Comparison of ENCODE assay signal across 7 mouse cellular contexts in genomic region chr6:136913384-136914126, GRCm38 (mm10). TPM values are rescaled to one million over a fixed set of nuclear protein-coding genes. Genes with fewer than 3 reads are reported as not detected.
DNase-seq lines count a peak whose midpoint lies in the region; ATAC-seq and TF ChIP-seq lines count a peak whose summit lies in the region.

No protein-coding gene starts in this region.

- no peak for TF ChIP-seq EP300 in liver, embryonic 14.5 days (IDR thresholded peaks at IDR 0.05; ENCODE audit: low read depth)

- peak overlapping the region; percentile 77 for H3K27ac ChIP-seq in embryonic facial prominence, embryonic 12.5 days
- H3K27ac ChIP-seq in hindbrain, embryonic 16.5 days (ENCODE audit: low read depth, low read length) = no peak overlapping the region
- no peak overlapping the region for H3K27ac ChIP-seq in liver, embryonic 14.5 days
- no peak overlapping the region for H3K27ac ChIP-seq in neural tube, embryonic 15.5 days (replicated peaks)

- no peaks in the 10 kb centered on the region for H3K9me3 ChIP-seq in embryonic facial prominence, embryonic 12.5 days
- no peaks in the 10 kb centered on the region; the same call in 1 of the 2 replicates for H3K9me3 ChIP-seq in hindbrain, embryonic 16.5 days (ENCODE audit: control insufficient read depth, low read length)
- no peaks in the 10 kb centered on the region for H3K9me3 ChIP-seq in liver, embryonic 14.5 days (ENCODE audit: control insufficient read depth, low read length)
- H3K9me3 ChIP-seq in neural tube, embryonic 15.5 days (replicated peaks) = no peaks in the 10 kb centered on the region

- 0 out of 2 replicates have a peak overlapping the region, but pooled peaks have one; percentile 6 for H3K4me3 ChIP-seq in embryonic facial prominence, embryonic 12.5 days
- H3K4me3 ChIP-seq in hindbrain, embryonic 16.5 days (ENCODE audit: low read length) = peak overlapping the region; percentile 32
- H3K4me3 ChIP-seq in liver, embryonic 14.5 days (ENCODE audit: insufficient read depth in 1 of 2, low read depth in 2 of 2, low read length in 2 of 2) = no peak overlapping the region
- peak overlapping the region; percentile 25 for H3K4me3 ChIP-seq in neural tube, embryonic 15.5 days (replicated peaks)

- no peaks in the 10 kb centered on the region for H3K27me3 ChIP-seq in embryonic facial prominence, embryonic 12.5 days
- H3K27me3 ChIP-seq in hindbrain, embryonic 16.5 days (replicated peaks; ENCODE audit: control insufficient read depth, insufficient read depth, low read length) = no peaks in the 10 kb centered on the region
- no peaks in the 10 kb centered on the region for H3K27me3 ChIP-seq in liver, embryonic 14.5 days (ENCODE audit: control insufficient read depth, insufficient read depth, low read length)
- no peaks in the 10 kb centered on the region for H3K27me3 ChIP-seq in neural tube, embryonic 15.5 days (replicated peaks)

- peak; percentile 55 for DNase-seq in forelimb bud, embryonic 11.5 days (ENCODE audit: low read depth, low spot score)
- DNase-seq in liver, embryonic 14.5 days (ENCODE audit: low read depth in 3 of 3, low spot score in 3 of 3) = no peak
- DNase-seq in adipocyte (ENCODE audit: low spot score) = no peak
- DNase-seq in thymus, postnatal 0 days (ENCODE audit: low spot score) = no peak

- 8% methylated on average over 18 of the region's 18 CpGs for WGBS in embryonic facial prominence, embryonic 12.5 days
- 15% methylated on average over 18 of the region's 18 CpGs for WGBS in hindbrain, embryonic 16.5 days
- WGBS in liver, embryonic 14.5 days (ENCODE audit: insufficient replicate concordance) = 30% methylated on average over 18 of the region's 18 CpGs
- WGBS in neural tube, embryonic 15.5 days = 13% methylated on average over 18 of the region's 18 CpGs

- ATAC-seq in embryonic facial prominence, embryonic 12.5 days (ENCODE audit: insufficient number of reproducible peaks, insufficient read depth, low FRiP score, low TSS enrichment) = 0 out of 2 replicates have a peak, but pooled peaks have one; percentile 19
- ATAC-seq in hindbrain, embryonic 16.5 days = peak; percentile 67
- no peak for ATAC-seq in liver, embryonic 14.5 days (ENCODE audit: insufficient read depth)
- ATAC-seq in neural tube, embryonic 15.5 days (ENCODE audit: low FRiP score) = peak; percentile 72

- 0 out of 2 replicates have a peak overlapping the region, but pooled peaks have one; percentile 0 for H3K9ac ChIP-seq in embryonic facial prominence, embryonic 12.5 days
- peak overlapping the region; percentile 36; the same call in 1 of the 2 replicates for H3K9ac ChIP-seq in hindbrain, embryonic 16.5 days (ENCODE audit: low read depth, low read length)
- no peak overlapping the region for H3K9ac ChIP-seq in liver, embryonic 14.5 days (replicated peaks)
- peak overlapping the region; percentile 14; the same call in 1 of the 2 replicates for H3K9ac ChIP-seq in neural tube, embryonic 15.5 days (replicated peaks)

- H3K4me1 ChIP-seq in embryonic facial prominence, embryonic 12.5 days = peaks cover 26% of the 10 kb centered on the region
- H3K4me1 ChIP-seq in hindbrain, embryonic 16.5 days (ENCODE audit: control insufficient read depth, insufficient read depth, low read depth, low read length) = peaks cover 8% of the 10 kb centered on the region
- no peaks in the 10 kb centered on the region for H3K4me1 ChIP-seq in liver, embryonic 14.5 days (replicated peaks; ENCODE audit: control insufficient read depth in 2 of 2, insufficient read depth in 2 of 2, low read length in 1 of 2)
- H3K4me1 ChIP-seq in neural tube, embryonic 15.5 days = peaks cover 16% of the 10 kb centered on the region

- H3K36me3 ChIP-seq in embryonic facial prominence, embryonic 12.5 days = no peaks in the 10 kb centered on the region
- no peaks in the 10 kb centered on the region for H3K36me3 ChIP-seq in hindbrain, embryonic 16.5 days (ENCODE audit: control insufficient read depth, insufficient read depth, low read length)
- H3K36me3 ChIP-seq in liver, embryonic 14.5 days (replicated peaks; ENCODE audit: control insufficient read depth, insufficient read depth, low read depth) = no peaks in the 10 kb centered on the region
- no peaks in the 10 kb centered on the region for H3K36me3 ChIP-seq in neural tube, embryonic 15.5 days

- TF ChIP-seq CTCF in liver, embryonic 14.5 days (IDR thresholded peaks at IDR 0.05; ENCODE audit: low read depth) = no peak

- H3K4me2 ChIP-seq in embryonic facial prominence, embryonic 12.5 days (replicated peaks) = peak overlapping the region; percentile 40
- peak overlapping the region; percentile 56 for H3K4me2 ChIP-seq in hindbrain, embryonic 16.5 days (ENCODE audit: low read length)
- H3K4me2 ChIP-seq in liver, embryonic 14.5 days (ENCODE audit: low read depth) = peak overlapping the region; percentile 33
- peak overlapping the region; percentile 56 for H3K4me2 ChIP-seq in neural tube, embryonic 15.5 days

RNA-seq across cellular contexts. Expression of gene Erp27, which starts 8.4 kb away (rescaled TPM):
- polyA plus RNA-seq in embryonic facial prominence, embryonic 12.5 days (2016; fragmentation: Nextera tagmentation; extraction: Ambion mirVana) = 0.19 and 0.55 TPM in 2 replicates
- 0.15 TPM in 1 of 2 replicates, not detected in the other for polyA plus RNA-seq in hindbrain, embryonic 16.5 days (2015; fragmentation: Nextera tagmentation; extraction: Ambion mirVana)
- polyA plus RNA-seq in liver, embryonic 14.5 days (2012; rRNA removed) = 0.06 and 0.08 TPM in 2 replicates
- polyA plus RNA-seq in liver, embryonic 14.5 days (2014; fragmentation: Nextera tagmentation; extraction: Ambion mirVana) = 0.09 TPM in 1 of 2 replicates, not detected in the other
- 0.82 TPM in 1 of 2 replicates, not detected in the other for polyA plus RNA-seq in neural tube, embryonic 15.5 days (2015; fragmentation: Nextera tagmentation; extraction: Ambion mirVana)
- polyA plus RNA-seq in thymus, postnatal 0 days (2015; fragmentation: Nextera tagmentation; extraction: Ambion mirVana) = 0.72 and 1.1 TPM in 2 replicates

RNA-seq across cellular contexts. Expression of gene Pde6h, which starts 10.1 kb away (rescaled TPM):
- not detected in 2 replicates for polyA plus RNA-seq in embryonic facial prominence, embryonic 12.5 days (2016; fragmentation: Nextera tagmentation; extraction: Ambion mirVana)
- 0.05 and 0.09 TPM in 2 replicates for polyA plus RNA-seq in hindbrain, embryonic 16.5 days (2015; fragmentation: Nextera tagmentation; extraction: Ambion mirVana)
- polyA plus RNA-seq in liver, embryonic 14.5 days (2012; rRNA removed) = 0.01 TPM in 1 of 2 replicates, not detected in the other
- polyA plus RNA-seq in liver, embryonic 14.5 days (2014; fragmentation: Nextera tagmentation; extraction: Ambion mirVana) = not detected in 2 replicates
- polyA plus RNA-seq in neural tube, embryonic 15.5 days (2015; fragmentation: Nextera tagmentation; extraction: Ambion mirVana) = 0.33 TPM in 1 of 2 replicates, not detected in the other
- polyA plus RNA-seq in thymus, postnatal 0 days (2015; fragmentation: Nextera tagmentation; extraction: Ambion mirVana) = 0.75 and 0.89 TPM in 2 replicates

RNA-seq across cellular contexts. Expression of gene Arhgdib, which starts 28.1 kb away (rescaled TPM):
- polyA plus RNA-seq in embryonic facial prominence, embryonic 12.5 days (2016; fragmentation: Nextera tagmentation; extraction: Ambion mirVana) = 51.1 and 58.5 TPM in 2 replicates
- 14.9 and 22.0 TPM in 2 replicates for polyA plus RNA-seq in hindbrain, embryonic 16.5 days (2015; fragmentation: Nextera tagmentation; extraction: Ambion mirVana)
- polyA plus RNA-seq in liver, embryonic 14.5 days (2012; rRNA removed) = 79.4 and 84.5 TPM in 2 replicates
- polyA plus RNA-seq in liver, embryonic 14.5 days (2014; fragmentation: Nextera tagmentation; extraction: Ambion mirVana) = 108 and 122 TPM in 2 replicates
- polyA plus RNA-seq in neural tube, embryonic 15.5 days (2015; fragmentation: Nextera tagmentation; extraction: Ambion mirVana) = 13.8 and 95.4 TPM in 2 replicates
- 966 and 1,117 TPM in 2 replicates for polyA plus RNA-seq in thymus, postnatal 0 days (2015; fragmentation: Nextera tagmentation; extraction: Ambion mirVana)

RNA-seq across cellular contexts. Expression of gene Mgp, which starts 37.9 kb away (rescaled TPM):
- 41.2 and 42.9 TPM in 2 replicates for polyA plus RNA-seq in embryonic facial prominence, embryonic 12.5 days (2016; fragmentation: Nextera tagmentation; extraction: Ambion mirVana)
- 28.6 and 31.5 TPM in 2 replicates for polyA plus RNA-seq in hindbrain, embryonic 16.5 days (2015; fragmentation: Nextera tagmentation; extraction: Ambion mirVana)
- polyA plus RNA-seq in liver, embryonic 14.5 days (2012; rRNA removed) = 0.88 and 1.6 TPM in 2 replicates
- polyA plus RNA-seq in liver, embryonic 14.5 days (2014; fragmentation: Nextera tagmentation; extraction: Ambion mirVana) = 0.96 and 1.2 TPM in 2 replicates
- polyA plus RNA-seq in neural tube, embryonic 15.5 days (2015; fragmentation: Nextera tagmentation; extraction: Ambion mirVana) = 28.4 and 40.1 TPM in 2 replicates
- polyA plus RNA-seq in thymus, postnatal 0 days (2015; fragmentation: Nextera tagmentation; extraction: Ambion mirVana) = 53.9 and 64.3 TPM in 2 replicates

RNA-seq across cellular contexts. Expression of gene Art4, which starts 56.0 kb away (rescaled TPM):
- polyA plus RNA-seq in embryonic facial prominence, embryonic 12.5 days (2016; fragmentation: Nextera tagmentation; extraction: Ambion mirVana) = 1.1 and 1.6 TPM in 2 replicates
- 0.16 and 0.23 TPM in 2 replicates for polyA plus RNA-seq in hindbrain, embryonic 16.5 days (2015; fragmentation: Nextera tagmentation; extraction: Ambion mirVana)
- polyA plus RNA-seq in liver, embryonic 14.5 days (2012; rRNA removed) = 17.8 and 23.3 TPM in 2 replicates
- polyA plus RNA-seq in liver, embryonic 14.5 days (2014; fragmentation: Nextera tagmentation; extraction: Ambion mirVana) = 20.3 and 22.6 TPM in 2 replicates
- 0.23 and 2.3 TPM in 2 replicates for polyA plus RNA-seq in neural tube, embryonic 15.5 days (2015; fragmentation: Nextera tagmentation; extraction: Ambion mirVana)
- polyA plus RNA-seq in thymus, postnatal 0 days (2015; fragmentation: Nextera tagmentation; extraction: Ambion mirVana) = 15.4 and 19.2 TPM in 2 replicates

Comparison
In these comparisons a context has a peak if more than half of its experiments do, and no peak if none do; other contexts are left out.
1. H3K4me3 ChIP-seq: peak in embryonic facial prominence, embryonic 12.5 days (single experiment), hindbrain, embryonic 16.5 days (single experiment) and neural tube, embryonic 15.5 days (single experiment); none in liver, embryonic 14.5 days (0 of 2).
2. Peak in every context shown above with its lines, with median percentiles within 50 percentile points of each other: H3K4me2 ChIP-seq.